Comparison of ENCODE assay signal across 8 mouse cellular contexts in the genomic region with DNA sequence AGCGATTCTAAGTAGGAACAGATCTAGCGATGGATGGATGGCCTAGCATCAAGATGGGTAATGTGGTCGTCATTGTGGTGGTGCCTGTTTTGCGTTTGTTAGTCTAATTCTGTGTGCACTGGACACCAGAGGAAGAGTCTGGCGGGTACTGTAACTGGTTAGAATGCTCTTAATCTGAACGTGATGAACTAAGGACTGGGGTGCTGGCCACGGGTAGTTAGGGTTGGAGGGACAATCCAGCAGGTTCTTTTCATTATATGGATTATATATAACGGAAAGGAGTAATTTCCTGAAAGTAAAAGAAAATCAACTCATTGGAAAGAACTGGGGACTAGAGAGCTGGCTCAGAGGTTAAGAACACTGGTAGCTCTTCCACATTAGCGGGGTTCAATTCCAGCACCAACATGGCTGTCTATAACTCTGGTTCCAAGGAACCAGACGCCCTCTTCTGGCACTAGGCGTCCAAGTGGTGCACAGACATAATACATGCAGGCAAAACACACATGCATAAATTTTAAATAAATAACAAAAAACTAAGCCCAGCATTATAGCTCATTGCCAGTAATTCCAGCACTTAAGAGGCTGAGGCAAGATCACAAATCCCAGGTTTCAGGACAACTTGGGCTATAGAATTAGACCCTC. TPM values are rescaled to one million over a fixed set of nuclear protein-coding genes. Genes with fewer than 3 reads are reported as not detected.
DNase-seq lines count a peak whose midpoint lies in the region; ATAC-seq and TF ChIP-seq lines count a peak whose summit lies in the region.

No protein-coding gene starts in this region.

- H3K9me3 ChIP-seq in heart, embryonic 16.5 days (replicated peaks; ENCODE audit: control insufficient read depth, low read length), result no peaks in the 10 kb centered on the region
- H3K9me3 ChIP-seq in limb, embryonic 11.5 days (ENCODE audit: control insufficient read depth, low read length), result no peaks in the 10 kb centered on the region
- no peaks in the 10 kb centered on the region for H3K9me3 ChIP-seq in midbrain, postnatal 0 days (ENCODE audit: low read length)

- peak overlapping the region; percentile 90 for H3K4me3 ChIP-seq in cerebellum, adult 2 months (replicated peaks; ENCODE audit: insufficient read depth, low read depth, low read length)
- H3K4me3 ChIP-seq in heart, embryonic 16.5 days (ENCODE audit: low read length), result peak overlapping the region; percentile 87
- peak overlapping the region; percentile 98 for H3K4me3 ChIP-seq in limb, embryonic 11.5 days (ENCODE audit: low read depth, low read length)
- H3K4me3 ChIP-seq in midbrain, postnatal 0 days (ENCODE audit: low read depth, low read length), result peak overlapping the region; percentile 98

- peaks cover 2% of the 10 kb centered on the region; the same call in 1 of the 2 replicates for H3K4me1 ChIP-seq in cerebellum, adult 2 months (ENCODE audit: control insufficient read depth, insufficient read depth, low read length)
- peaks cover 20% of the 10 kb centered on the region for H3K4me1 ChIP-seq in heart, embryonic 16.5 days (ENCODE audit: control insufficient read depth, insufficient read depth, low read length)
- 0 out of 2 replicates have a peak, but pooled peaks cover 3% of the 10 kb centered on the region for H3K4me1 ChIP-seq in limb, embryonic 11.5 days (ENCODE audit: control insufficient read depth, insufficient read depth, low read length)
- H3K4me1 ChIP-seq in midbrain, postnatal 0 days (ENCODE audit: insufficient read depth, low read length), result no peaks in the 10 kb centered on the region

- peak overlapping the region; percentile 95 for H3K4me2 ChIP-seq in heart, embryonic 16.5 days (ENCODE audit: low read depth, low read length)
- H3K4me2 ChIP-seq in limb, embryonic 11.5 days (ENCODE audit: low read depth, severe bottlenecking), result peak overlapping the region; percentile 82
- H3K4me2 ChIP-seq in midbrain, postnatal 0 days (ENCODE audit: low read depth, low read length, poor library complexity, severe bottlenecking), result peak overlapping the region; percentile 78

- no peak for TF ChIP-seq POLR2A in cerebellum, adult 2 months (IDR thresholded peaks at IDR 0.05; ENCODE audit: borderline replicate concordance, insufficient read depth, low read length)

- H3K36me3 ChIP-seq in heart, embryonic 16.5 days (ENCODE audit: control insufficient read depth, insufficient read depth), result no peaks in the 10 kb centered on the region
- H3K36me3 ChIP-seq in limb, embryonic 11.5 days (ENCODE audit: control insufficient read depth, insufficient read depth, low read length), result 0 out of 2 replicates have a peak, but pooled peaks cover 2% of the 10 kb centered on the region
- no peaks in the 10 kb centered on the region for H3K36me3 ChIP-seq in midbrain, postnatal 0 days (ENCODE audit: insufficient read depth, low read length)

- H3K27me3 ChIP-seq in cerebellum, adult 2 months (ENCODE audit: control insufficient read depth, insufficient read depth, low read length), result no peaks in the 10 kb centered on the region
- no peaks in the 10 kb centered on the region for H3K27me3 ChIP-seq in heart, embryonic 16.5 days (ENCODE audit: control insufficient read depth, insufficient read depth, low read length)
- no peaks in the 10 kb centered on the region for H3K27me3 ChIP-seq in limb, embryonic 11.5 days (ENCODE audit: control insufficient read depth, insufficient read depth, low read length)
- no peaks in the 10 kb centered on the region for H3K27me3 ChIP-seq in midbrain, postnatal 0 days (ENCODE audit: insufficient read depth, low read length)

- peak overlapping the region; percentile 67; the same call in 1 of the 2 replicates for H3K27ac ChIP-seq in cerebellum, adult 2 months (ENCODE audit: insufficient read depth, low read length)
- peak overlapping the region; percentile 93 for H3K27ac ChIP-seq in heart, embryonic 16.5 days (ENCODE audit: low read length)
- H3K27ac ChIP-seq in limb, embryonic 11.5 days (replicated peaks; ENCODE audit: low read depth, low read length), result peak overlapping the region; percentile 85
- peak overlapping the region; percentile 96 for H3K27ac ChIP-seq in midbrain, postnatal 0 days (ENCODE audit: low read depth, low read length)

- H3K9ac ChIP-seq in heart, embryonic 16.5 days (ENCODE audit: low read length), result peak overlapping the region; percentile 91
- H3K9ac ChIP-seq in limb, embryonic 11.5 days (ENCODE audit: low read length), result peak overlapping the region; percentile 93
- H3K9ac ChIP-seq in midbrain, postnatal 0 days (replicated peaks; ENCODE audit: low read length, poor library complexity, severe bottlenecking), result peak overlapping the region; percentile 90

- TF ChIP-seq CTCF in cerebellum, adult 2 months (IDR thresholded peaks at IDR 0.05; ENCODE audit: borderline replicate concordance, insufficient read depth, low read depth, low read length), result no peak
- TF ChIP-seq CTCF in midbrain, postnatal 0 days (IDR thresholded peaks at IDR 0.05), result peak; percentile 81

- no peak for ATAC-seq in cerebellum, adult (ENCODE audit: insufficient number of reproducible peaks, low FRiP score, low TSS enrichment)
- no peak for ATAC-seq in heart, embryonic 16.5 days (replicated peaks; ENCODE audit: extremely low read depth, insufficient read depth, low FRiP score)
- no peak for ATAC-seq in limb, embryonic 11.5 days (ENCODE audit: insufficient number of reproducible peaks, low FRiP score, low TSS enrichment, low read depth)
- ATAC-seq in midbrain, postnatal 0 days (ENCODE audit: low FRiP score), result peak; percentile 42

- 12% methylated on average over 11 of the region's 11 CpGs for WGBS in cerebellum, adult 2 months
- 19% methylated on average over 11 of the region's 11 CpGs for WGBS in heart, embryonic 16.5 days
- WGBS in limb, embryonic 11.5 days, result 12% methylated on average over 11 of the region's 11 CpGs
- WGBS in midbrain, postnatal 0 days, result 9% methylated on average over 11 of the region's 11 CpGs

- peak in 1 of 2 experiments; percentile 24 for DNase-seq in cerebellum, adult 2 months
- peak; percentile 44 for DNase-seq in CD4-positive helper T cell, adult 2 months (ENCODE audit: low read depth, low spot score)
- DNase-seq in cerebellum, postnatal 14 days, result peak; percentile 48 to 59
- peak; percentile 66 for DNase-seq in limb, embryonic 11.5 days (ENCODE audit: low spot score)
- peak; percentile 88 for DNase-seq in midbrain, postnatal 0 days (ENCODE audit: low spot score)
- DNase-seq in urinary bladder, adult 2 months (ENCODE audit: low spot score), result no peak

RNA-seq across cellular contexts. Expression of gene Ppm1g, which starts 0.9 kb away (rescaled TPM):
- polyA plus RNA-seq in cerebellum, adult 2 months (2012; rRNA removed), result 83.9 and 84.1 TPM in 2 replicates
- polyA plus RNA-seq in heart, embryonic 16.5 days (2015; fragmentation: Nextera tagmentation; extraction: Ambion mirVana), result 102 and 103 TPM in 2 replicates
- 154 and 159 TPM in 2 replicates for polyA plus RNA-seq in limb, embryonic 11.5 days (2014; fragmentation: Nextera tagmentation; extraction: Ambion mirVana)
- 87.0 and 95.6 TPM in 2 replicates for total RNA-seq in midbrain, postnatal 0 days (2014; rRNA removed)
- polyA plus RNA-seq in midbrain, postnatal 0 days (2015; fragmentation: Nextera tagmentation; extraction: Ambion mirVana), result 170 and 183 TPM in 2 replicates
- polyA plus RNA-seq in urinary bladder, adult 2 months (2012; rRNA removed), result 67.0 and 73.4 TPM in 2 replicates

RNA-seq across cellular contexts. Expression of gene Nrbp1, which starts 19.2 kb away (rescaled TPM):
- polyA plus RNA-seq in cerebellum, adult 2 months (2012; rRNA removed), result 143 and 148 TPM in 2 replicates
- polyA plus RNA-seq in heart, embryonic 16.5 days (2015; fragmentation: Nextera tagmentation; extraction: Ambion mirVana), result 123 TPM in 2 replicates
- 119 and 124 TPM in 2 replicates for polyA plus RNA-seq in limb, embryonic 11.5 days (2014; fragmentation: Nextera tagmentation; extraction: Ambion mirVana)
- total RNA-seq in midbrain, postnatal 0 days (2014; rRNA removed), result 120 and 126 TPM in 2 replicates
- polyA plus RNA-seq in midbrain, postnatal 0 days (2015; fragmentation: Nextera tagmentation; extraction: Ambion mirVana), result 138 and 149 TPM in 2 replicates
- polyA plus RNA-seq in urinary bladder, adult 2 months (2012; rRNA removed), result 114 and 127 TPM in 2 replicates

RNA-seq across cellular contexts. Expression of gene Zfp513, which starts 19.3 kb away (rescaled TPM):
- 44.5 and 45.4 TPM in 2 replicates for polyA plus RNA-seq in cerebellum, adult 2 months (2012; rRNA removed)
- polyA plus RNA-seq in heart, embryonic 16.5 days (2015; fragmentation: Nextera tagmentation; extraction: Ambion mirVana), result 6.2 and 6.5 TPM in 2 replicates
- 5.5 and 6.2 TPM in 2 replicates for polyA plus RNA-seq in limb, embryonic 11.5 days (2014; fragmentation: Nextera tagmentation; extraction: Ambion mirVana)
- 6.4 and 10.9 TPM in 2 replicates for total RNA-seq in midbrain, postnatal 0 days (2014; rRNA removed)
- polyA plus RNA-seq in midbrain, postnatal 0 days (2015; fragmentation: Nextera tagmentation; extraction: Ambion mirVana), result 11.1 and 13.0 TPM in 2 replicates
- 29.3 and 37.0 TPM in 2 replicates for polyA plus RNA-seq in urinary bladder, adult 2 months (2012; rRNA removed)

RNA-seq across cellular contexts. Expression of gene Gm9970, which starts 19.6 kb away (rescaled TPM):
- 0.48 TPM in 1 of 2 replicates, not detected in the other for polyA plus RNA-seq in cerebellum, adult 2 months (2012; rRNA removed)
- 0.29 and 0.40 TPM in 2 replicates for polyA plus RNA-seq in heart, embryonic 16.5 days (2015; fragmentation: Nextera tagmentation; extraction: Ambion mirVana)
- polyA plus RNA-seq in limb, embryonic 11.5 days (2014; fragmentation: Nextera tagmentation; extraction: Ambion mirVana), result 0.38 and 0.49 TPM in 2 replicates
- not detected in 2 replicates for total RNA-seq in midbrain, postnatal 0 days (2014; rRNA removed)
- polyA plus RNA-seq in midbrain, postnatal 0 days (2015; fragmentation: Nextera tagmentation; extraction: Ambion mirVana), result 0.34 and 0.93 TPM in 2 replicates
- polyA plus RNA-seq in urinary bladder, adult 2 months (2012; rRNA removed), result 0.28 and 0.37 TPM in 2 replicates

RNA-seq across cellular contexts. Expression of gene Eif2b4, which starts 28.2 kb away (rescaled TPM):
- polyA plus RNA-seq in cerebellum, adult 2 months (2012; rRNA removed), result 87.1 and 93.7 TPM in 2 replicates
- 61.4 and 73.3 TPM in 2 replicates for polyA plus RNA-seq in heart, embryonic 16.5 days (2015; fragmentation: Nextera tagmentation; extraction: Ambion mirVana)
- polyA plus RNA-seq in limb, embryonic 11.5 days (2014; fragmentation: Nextera tagmentation; extraction: Ambion mirVana), result 71.9 and 73.0 TPM in 2 replicates
- 29.7 and 34.0 TPM in 2 replicates for total RNA-seq in midbrain, postnatal 0 days (2014; rRNA removed)
- polyA plus RNA-seq in midbrain, postnatal 0 days (2015; fragmentation: Nextera tagmentation; extraction: Ambion mirVana), result 84.3 and 93.4 TPM in 2 replicates
- 33.2 and 39.1 TPM in 2 replicates for polyA plus RNA-seq in urinary bladder, adult 2 months (2012; rRNA removed)
